Mouse (Mus musculus): ENCODE data around the gene Sucla2. TPM values are rescaled to one million over a fixed set of nuclear protein-coding genes. Genes with fewer than 3 reads are reported as not detected.
"Not testable (repeated sequence)": the region's sequence is repeated elsewhere in the genome, so short reads cannot be mapped to it uniquely, and the experiment has no call there.

The Sucla2 gene
- polyA plus RNA-seq, 1 experiment from 2014 or later = 139 TPM

- ATAC-seq (ENCODE audit: low read depth) = no peak
- no peaks in the 10 kb centered on the region for H3K9me3 ChIP-seq (ENCODE audit: control insufficient read depth, low read length)
- WGBS = 94% methylated on average over 4 of the region's 4 CpGs
- no peak overlapping the region for H3K9ac ChIP-seq (replicated peaks; ENCODE audit: low read depth, low read length)
- no peak overlapping the region for H3K27ac ChIP-seq (ENCODE audit: low read depth, low read length)
- H3K4me2 ChIP-seq (ENCODE audit: low read depth, low read length) = no peak overlapping the region
- H3K4me1 ChIP-seq (ENCODE audit: control insufficient read depth, insufficient read depth, low read length) = no peaks in the 10 kb centered on the region
- peaks cover 2% of the 10 kb centered on the region for H3K36me3 ChIP-seq (ENCODE audit: control insufficient read depth, insufficient read depth, low read length)
- H3K27me3 ChIP-seq (ENCODE audit: control insufficient read depth, insufficient read depth, low read length) = no peaks in the 10 kb centered on the region
- no peak overlapping the region for H3K4me3 ChIP-seq (ENCODE audit: low read depth, low read length)
Observed at GRCm38 (mm10) chr14:73571143-73571542, 46.0 kb downstream of the Sucla2 start.

GRCm38 (mm10) chr14:73574053-73574452 is 48.9 kb downstream of the Sucla2 start:
- Histone ChIP-seq H3K27ac (ENCODE audit: low read depth, low read length) (no peak overlapping the region), H3K4me3 (ENCODE audit: low read depth, low read length) (no peak overlapping the region), H3K4me2 (ENCODE audit: low read depth, low read length) (no peak overlapping the region), H3K9me3 (ENCODE audit: control insufficient read depth, low read length) (no peaks in the 10 kb centered on the region), H3K9ac (replicated peaks; ENCODE audit: low read depth, low read length) (no peak overlapping the region), H3K36me3 (ENCODE audit: control insufficient read depth, insufficient read depth, low read length) (peaks cover 2% of the 10 kb centered on the region; the same call in 1 of the 2 replicates), H3K4me1 (ENCODE audit: control insufficient read depth, insufficient read depth, low read length) (no peaks in the 10 kb centered on the region), H3K27me3 (ENCODE audit: control insufficient read depth, insufficient read depth, low read length) (no peaks in the 10 kb centered on the region)
- WGBS = 96% methylated on average over 5 of the region's 5 CpGs
- no peak for ATAC-seq (ENCODE audit: low read depth)

- H3K27me3 ChIP-seq (ENCODE audit: control insufficient read depth, insufficient read depth, low read length) = no peaks in the 10 kb centered on the region
Observed at GRCm38 (mm10) chr14:73576336-73576735, 51.2 kb downstream of the Sucla2 start.

GRCm38 (mm10) chr14:73588080-73588479 is 63.0 kb downstream of the Sucla2 start:
- no peaks in the 10 kb centered on the region for H3K4me1 ChIP-seq (ENCODE audit: control insufficient read depth, insufficient read depth, low read length)
- WGBS = 83% methylated on average over 1 of the region's 1 CpGs

More at GRCm38 (mm10) chr14:73576336-73576735, 51.2 kb downstream of the Sucla2 start:
- no peak overlapping the region for H3K9ac ChIP-seq (replicated peaks; ENCODE audit: low read depth, low read length)
- ATAC-seq (ENCODE audit: low read depth) = no peak
- no peak overlapping the region for H3K4me3 ChIP-seq (ENCODE audit: low read depth, low read length)
- no peaks in the 10 kb centered on the region for H3K4me1 ChIP-seq (ENCODE audit: control insufficient read depth, insufficient read depth, low read length)
- no peak overlapping the region for H3K4me2 ChIP-seq (ENCODE audit: low read depth, low read length)
- H3K9me3 ChIP-seq (ENCODE audit: control insufficient read depth, low read length) = no peaks in the 10 kb centered on the region
- H3K27ac ChIP-seq (ENCODE audit: low read depth, low read length) = no peak overlapping the region
- H3K36me3 ChIP-seq (ENCODE audit: control insufficient read depth, insufficient read depth, low read length) = no peaks in the 10 kb centered on the region

DNA sequence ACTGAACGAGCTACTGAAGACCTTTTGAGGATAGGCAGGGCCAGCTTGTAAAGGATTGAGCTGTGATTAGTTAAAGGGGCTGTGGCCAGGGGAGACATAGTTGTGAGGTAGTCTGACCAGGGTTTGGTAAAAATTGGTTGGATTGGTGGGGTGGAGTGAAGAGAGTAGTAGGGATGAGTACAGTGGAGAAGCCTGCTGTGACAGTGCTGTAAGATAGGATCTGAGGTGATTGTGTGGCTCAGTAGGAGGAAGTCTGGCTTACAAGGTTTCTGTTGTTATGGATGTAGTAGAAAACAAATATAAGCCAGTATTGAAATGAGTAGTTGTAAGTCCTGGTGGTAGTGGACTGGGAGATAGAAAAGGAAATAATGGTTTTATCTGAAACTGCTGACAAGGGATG is 67.0 kb downstream of the Sucla2 start:
- no peak for ATAC-seq (ENCODE audit: low read depth)
- H3K4me2 ChIP-seq (ENCODE audit: low read depth, low read length) = no peak overlapping the region
- no peaks in the 10 kb centered on the region for H3K27me3 ChIP-seq (ENCODE audit: control insufficient read depth, insufficient read depth, low read length)
- H3K9me3 ChIP-seq (ENCODE audit: control insufficient read depth, low read length) = no peaks in the 10 kb centered on the region
- no peak overlapping the region for H3K9ac ChIP-seq (replicated peaks; ENCODE audit: low read depth, low read length)
- no peak overlapping the region for H3K4me3 ChIP-seq (ENCODE audit: low read depth, low read length)
- H3K36me3 ChIP-seq (ENCODE audit: control insufficient read depth, insufficient read depth, low read length) = peaks cover 10% of the 10 kb centered on the region; the same call in 1 of the 2 replicates
- H3K4me1 ChIP-seq (ENCODE audit: control insufficient read depth, insufficient read depth, low read length) = no peaks in the 10 kb centered on the region
- no peak overlapping the region for H3K27ac ChIP-seq (ENCODE audit: low read depth, low read length)
- WGBS = 70% methylated on average over 1 of the region's 1 CpGs

More at GRCm38 (mm10) chr14:73588080-73588479, 63.0 kb downstream of the Sucla2 start:
- Histone ChIP-seq H3K4me3 (ENCODE audit: low read depth, low read length) (no peak overlapping the region), H3K9ac (replicated peaks; ENCODE audit: low read depth, low read length) (no peak overlapping the region), H3K27ac (ENCODE audit: low read depth, low read length) (no peak overlapping the region), H3K4me2 (ENCODE audit: low read depth, low read length) (no peak overlapping the region), H3K9me3 (ENCODE audit: control insufficient read depth, low read length) (no peaks in the 10 kb centered on the region), H3K36me3 (ENCODE audit: control insufficient read depth, insufficient read depth, low read length) (no peaks in the 10 kb centered on the region; the same call in 1 of the 2 replicates), H3K27me3 (ENCODE audit: control insufficient read depth, insufficient read depth, low read length) (no peaks in the 10 kb centered on the region)
- no peak for ATAC-seq (ENCODE audit: low read depth)

- Histone ChIP-seq H3K4me1 (ENCODE audit: control insufficient read depth, insufficient read depth, low read length) (no peaks in the 10 kb centered on the region), H3K27ac (ENCODE audit: low read depth, low read length) (no peak overlapping the region), H3K9me3 (ENCODE audit: control insufficient read depth, low read length) (no peaks in the 10 kb centered on the region), H3K36me3 (ENCODE audit: control insufficient read depth, insufficient read depth, low read length) (peaks cover 7% of the 10 kb centered on the region; the same call in 1 of the 2 replicates), H3K4me3 (ENCODE audit: low read depth, low read length) (no peak overlapping the region), H3K4me2 (ENCODE audit: low read depth, low read length) (no peak overlapping the region), H3K9ac (replicated peaks; ENCODE audit: low read depth, low read length) (no peak overlapping the region), H3K27me3 (ENCODE audit: control insufficient read depth, insufficient read depth, low read length) (no peaks in the 10 kb centered on the region)
- ATAC-seq (ENCODE audit: low read depth) = no peak
- WGBS = 95% methylated on average over 8 of the region's 8 CpGs
Observed at GRCm38 (mm10) chr14:73599720-73600119, 74.6 kb downstream of the Sucla2 start.

GRCm38 (mm10) chr14:73607732-73608131 is 82.6 kb downstream of the Sucla2 start:
- 63% methylated on average over 4 of the region's 4 CpGs for WGBS

GRCm38 (mm10) chr14:73608668-73609481 is 83.8 kb downstream of the Sucla2 start:
- no peak overlapping the region for H3K4me3 ChIP-seq (ENCODE audit: low read depth, low read length)
- no peaks in the 10 kb centered on the region for H3K4me1 ChIP-seq (ENCODE audit: control insufficient read depth, insufficient read depth, low read length)
- H3K27me3 ChIP-seq (ENCODE audit: control insufficient read depth, insufficient read depth, low read length) = no peaks in the 10 kb centered on the region
- no peak overlapping the region for H3K9ac ChIP-seq (replicated peaks; ENCODE audit: low read depth, low read length)
- 44% methylated on average over 11 of the region's 11 CpGs for WGBS
- no peaks in the 10 kb centered on the region for H3K9me3 ChIP-seq (ENCODE audit: control insufficient read depth, low read length)
- H3K4me2 ChIP-seq (ENCODE audit: low read depth, low read length) = no peak overlapping the region
- H3K36me3 ChIP-seq (ENCODE audit: control insufficient read depth, insufficient read depth, low read length) = no peaks in the 10 kb centered on the region
- no peak overlapping the region for H3K27ac ChIP-seq (ENCODE audit: low read depth, low read length)
- no peak for ATAC-seq (ENCODE audit: low read depth)

More at GRCm38 (mm10) chr14:73607732-73608131, 82.6 kb downstream of the Sucla2 start:
- Histone ChIP-seq H3K9ac (replicated peaks; ENCODE audit: low read depth, low read length) (no peak overlapping the region), H3K9me3 (ENCODE audit: control insufficient read depth, low read length) (no peaks in the 10 kb centered on the region), H3K4me1 (ENCODE audit: control insufficient read depth, insufficient read depth, low read length) (no peaks in the 10 kb centered on the region), H3K27ac (ENCODE audit: low read depth, low read length) (no peak overlapping the region), H3K4me2 (ENCODE audit: low read depth, low read length) (no peak overlapping the region), H3K27me3 (ENCODE audit: control insufficient read depth, insufficient read depth, low read length) (no peaks in the 10 kb centered on the region), H3K4me3 (ENCODE audit: low read depth, low read length) (no peak overlapping the region), H3K36me3 (ENCODE audit: control insufficient read depth, insufficient read depth, low read length) (no peaks in the 10 kb centered on the region)
- no peak for ATAC-seq (ENCODE audit: low read depth)

GRCm38 (mm10) chr14:73614961-73615360 is 89.8 kb downstream of the Sucla2 start:
- WGBS = 76% methylated on average over 1 of the region's 1 CpGs
- not testable (repeated sequence) for H3K9me3 ChIP-seq (ENCODE audit: control insufficient read depth, low read length)

More at GRCm38 (mm10) chr14:73614961-73615360, 89.8 kb downstream of the Sucla2 start:
- not testable (repeated sequence) for H3K27ac ChIP-seq (ENCODE audit: low read depth, low read length); H3K4me2 ChIP-seq (ENCODE audit: low read depth, low read length); H3K27me3 ChIP-seq (ENCODE audit: control insufficient read depth, insufficient read depth, low read length); H3K4me3 ChIP-seq (ENCODE audit: low read depth, low read length); H3K9ac ChIP-seq (replicated peaks; ENCODE audit: low read depth, low read length); H3K36me3 ChIP-seq (ENCODE audit: control insufficient read depth, insufficient read depth, low read length); H3K4me1 ChIP-seq (ENCODE audit: control insufficient read depth, insufficient read depth, low read length); ATAC-seq (ENCODE audit: low read depth)
